Mouse (Mus musculus) induced T-regulatory cell, adult 2 months (primary cell): ENCODE results near the gene Tmem140.

Source experiments
- DNase-seq: peaks from one replicate; pipeline ENCODE4 v3.0.0-alpha.2; 2012; ENCODE audit warnings: low read depth

Tmem140 gene

DNA sequence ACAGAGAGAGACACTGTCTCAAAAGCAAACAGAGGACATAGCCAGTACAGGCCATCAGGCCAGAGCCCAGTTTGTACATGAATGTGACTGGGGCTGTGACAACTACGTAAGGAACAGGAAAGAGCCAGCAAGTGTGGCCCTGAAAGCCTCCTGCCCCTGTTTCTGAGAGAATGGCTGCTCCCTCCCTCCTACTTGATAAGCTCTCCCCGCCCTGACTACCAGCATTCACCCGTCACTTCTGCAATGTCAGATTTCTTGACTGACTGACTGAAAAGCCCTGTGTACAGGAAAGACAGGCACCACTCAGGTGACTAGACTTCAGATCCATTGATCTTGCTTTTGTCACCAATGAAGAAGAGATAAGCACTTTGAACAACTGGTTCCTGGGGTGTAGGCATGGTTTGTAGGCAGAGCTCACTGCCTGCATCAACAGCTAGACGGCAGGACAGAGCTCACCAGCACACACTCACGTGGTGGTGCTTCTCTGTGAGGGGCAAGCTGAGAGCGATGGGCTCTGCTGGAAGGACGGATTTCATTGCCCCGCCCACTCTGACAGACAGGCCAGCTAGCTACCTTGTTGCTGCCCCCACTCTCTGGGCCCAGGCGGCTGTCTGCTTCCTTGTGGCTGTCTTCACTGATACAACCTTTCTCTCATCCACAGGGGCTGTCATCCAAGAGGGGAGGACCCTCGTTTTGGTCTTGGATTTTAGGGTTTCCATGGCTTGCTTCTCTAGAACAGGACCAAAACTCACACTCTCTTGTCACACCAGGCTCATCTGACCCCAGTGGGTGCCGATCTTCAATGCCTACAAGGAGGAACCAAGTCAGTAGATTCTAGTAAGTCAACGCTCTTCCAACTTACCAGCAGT, 13.3 kb downstream of the Tmem140 start:
- no peak for DNase-seq

DNA sequence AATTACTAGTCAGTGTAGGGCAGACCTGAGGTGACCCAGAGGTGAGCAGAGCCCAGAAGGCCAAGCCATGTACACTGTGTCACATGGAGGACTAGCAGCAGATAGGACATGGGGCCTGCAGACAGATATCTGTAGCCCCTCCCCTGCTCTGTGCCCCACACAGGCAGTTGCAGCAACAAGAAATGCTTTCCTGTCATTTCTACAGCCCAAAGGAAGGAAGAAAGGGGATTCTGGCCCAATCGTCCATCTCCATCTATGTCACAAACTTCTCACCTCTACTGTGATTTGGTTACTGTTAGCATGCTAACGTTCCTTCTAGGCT, 13.8 kb downstream of the Tmem140 start:
- no peak for DNase-seq

DNA sequence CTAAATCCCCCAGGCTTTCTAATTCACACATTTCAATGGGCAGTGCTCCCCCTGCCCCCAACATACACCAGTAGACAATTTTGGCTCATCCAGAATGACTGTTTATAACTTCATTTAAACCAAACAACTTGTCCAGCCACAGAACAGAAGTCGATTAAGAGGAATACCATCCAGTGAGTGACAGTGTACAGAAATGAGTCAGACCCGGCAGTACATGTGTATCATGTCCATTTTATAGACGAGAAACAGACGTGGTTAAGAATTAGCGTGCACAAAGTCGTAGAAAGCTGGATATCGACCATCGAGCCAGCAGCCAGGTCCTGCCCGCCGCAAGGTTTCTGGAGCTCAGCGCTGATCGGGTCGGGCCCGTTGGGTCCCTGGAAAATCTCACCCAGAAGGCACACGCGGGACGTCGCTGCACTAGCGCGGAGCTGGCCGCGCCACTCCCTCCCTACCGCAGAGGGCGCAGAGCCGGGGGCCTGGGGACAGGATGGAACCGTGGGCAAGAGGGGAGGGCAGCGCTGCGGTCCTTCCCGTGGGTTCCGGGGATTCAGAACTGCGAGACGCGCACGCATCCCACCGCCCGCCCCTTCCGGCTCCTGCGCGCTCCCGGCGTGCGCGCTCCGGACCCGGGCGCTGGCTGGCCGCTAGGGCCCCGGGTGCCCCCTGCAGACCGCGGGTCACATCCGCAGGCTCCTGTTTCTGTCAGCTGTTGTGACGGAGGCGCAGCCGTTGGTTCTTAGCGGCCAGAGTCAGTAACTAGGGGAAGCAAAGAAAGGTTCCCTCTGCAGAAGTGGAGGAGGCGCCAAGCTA, 14.8 kb downstream of the Tmem140 start, which contains the start of gene Cyren:
Gene Cyren, minus strand, starts transcription at position 552 of the 813 bp plus-strand sequence.
- peak; percentile 96 for DNase-seq

DNA sequence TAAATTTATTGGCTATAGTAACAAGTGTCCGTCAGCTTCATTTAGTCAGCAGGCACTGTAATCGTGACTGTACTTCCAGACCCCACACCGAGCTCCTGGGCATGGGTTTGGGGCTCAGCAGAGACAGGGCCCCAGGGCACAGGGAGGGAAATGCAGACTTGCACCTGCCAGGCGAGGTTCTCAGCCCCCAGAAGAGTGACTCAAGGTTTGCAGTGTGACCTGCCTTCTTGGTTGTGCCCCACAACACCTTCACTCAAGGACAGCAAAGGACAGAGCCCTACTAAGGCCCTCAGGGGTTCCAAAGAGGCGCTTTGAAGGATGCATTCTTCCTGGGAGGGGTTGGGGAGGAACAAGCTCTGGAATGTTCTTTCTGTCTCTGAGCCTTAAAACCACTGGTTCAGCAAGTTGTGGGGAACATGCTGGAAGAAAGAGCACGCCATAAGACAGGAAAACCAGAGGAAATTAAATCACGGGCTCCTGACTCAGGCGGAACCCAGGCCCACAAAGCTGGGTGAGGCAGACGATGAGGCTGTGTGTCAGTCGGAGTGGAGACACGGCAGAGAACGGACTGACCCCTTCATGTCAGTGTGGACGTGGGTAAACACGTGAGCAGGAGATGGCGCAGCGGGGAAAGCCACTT, 16.3 kb downstream of the Tmem140 start:
- no peak for DNase-seq

DNA sequence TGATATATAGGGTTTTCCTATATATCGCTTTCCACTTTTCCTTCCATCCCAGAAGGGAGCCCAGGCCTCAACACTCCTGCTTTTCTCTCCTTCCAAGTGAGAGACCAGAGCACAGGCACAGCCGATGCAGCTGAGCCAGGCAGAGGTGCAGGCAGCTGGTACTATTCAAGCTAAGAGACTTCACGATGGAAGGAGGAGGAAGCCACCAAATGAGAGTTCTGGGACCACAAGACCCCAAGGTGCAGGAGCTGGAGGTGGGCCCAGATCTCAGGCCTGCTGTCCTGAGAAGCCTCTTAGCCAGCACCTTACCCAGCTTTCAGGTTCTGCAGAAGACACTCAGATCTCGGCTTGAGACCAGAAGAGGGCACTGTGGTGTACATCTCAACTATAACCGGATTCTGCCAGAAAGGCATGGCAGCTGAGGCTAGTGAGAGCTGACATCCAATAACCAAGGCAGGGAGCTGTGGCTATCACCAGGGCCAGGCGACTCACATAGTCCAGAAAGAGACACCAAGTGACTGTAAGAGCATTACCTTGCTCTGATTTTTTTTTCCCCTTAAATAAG, 17.0 kb downstream of the Tmem140 start:
- DNase-seq, result peak; percentile 63

DNA sequence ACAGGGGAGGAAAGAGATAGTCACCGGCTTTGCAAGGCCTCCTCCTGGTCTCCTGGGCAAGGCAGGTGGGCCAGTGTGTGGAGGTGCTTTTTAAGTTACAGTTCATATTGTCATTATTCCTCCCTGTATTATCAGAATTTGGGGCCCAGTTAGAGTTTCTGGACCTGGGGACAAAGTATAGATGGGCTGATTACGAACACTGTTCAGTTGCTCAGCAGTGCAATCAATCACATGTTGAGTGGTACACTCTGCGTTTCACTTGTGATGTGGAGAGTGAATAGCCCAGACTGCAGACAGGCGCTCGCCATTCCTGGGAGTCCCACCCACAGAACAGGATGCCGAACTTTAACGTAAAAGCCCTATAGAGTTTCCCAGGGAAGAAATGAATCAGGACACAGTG, 21.8 kb downstream of the Tmem140 start:
- no peak for DNase-seq

DNA sequence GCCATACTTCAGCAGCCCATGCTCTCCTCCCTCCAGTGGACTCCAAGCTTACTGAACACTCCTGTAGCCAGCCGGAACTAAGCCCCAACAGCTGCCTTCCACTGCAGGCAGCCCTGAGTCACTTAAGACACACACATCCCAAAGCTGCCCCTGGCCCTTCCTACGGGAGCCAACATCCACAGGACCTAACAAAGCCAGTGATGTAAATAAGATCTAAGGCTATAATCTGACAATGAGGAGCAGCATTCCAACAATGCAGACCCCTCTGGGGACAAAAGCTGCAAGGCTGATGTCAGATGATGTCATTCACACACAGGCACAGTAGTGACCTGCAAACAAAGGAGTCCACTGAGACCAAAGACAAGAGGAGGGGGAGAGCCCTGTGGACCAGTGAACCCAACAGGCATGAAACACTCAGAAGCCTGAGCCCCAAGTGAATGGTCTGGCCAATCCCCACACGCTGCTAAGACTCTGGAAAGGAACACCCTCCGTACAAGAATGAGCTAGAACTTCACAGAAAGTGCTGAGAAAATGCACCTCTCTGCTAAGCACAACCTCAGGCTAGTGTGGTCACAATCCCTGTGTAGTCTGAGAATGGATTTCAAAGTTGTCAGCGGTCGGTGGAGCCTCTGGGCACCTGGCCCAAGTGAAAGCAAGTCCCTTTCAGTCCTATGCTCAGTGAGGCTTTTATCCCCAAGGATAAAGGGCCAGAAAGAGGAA, 24.3 kb downstream of the Tmem140 start:
- no peak for DNase-seq

DNA sequence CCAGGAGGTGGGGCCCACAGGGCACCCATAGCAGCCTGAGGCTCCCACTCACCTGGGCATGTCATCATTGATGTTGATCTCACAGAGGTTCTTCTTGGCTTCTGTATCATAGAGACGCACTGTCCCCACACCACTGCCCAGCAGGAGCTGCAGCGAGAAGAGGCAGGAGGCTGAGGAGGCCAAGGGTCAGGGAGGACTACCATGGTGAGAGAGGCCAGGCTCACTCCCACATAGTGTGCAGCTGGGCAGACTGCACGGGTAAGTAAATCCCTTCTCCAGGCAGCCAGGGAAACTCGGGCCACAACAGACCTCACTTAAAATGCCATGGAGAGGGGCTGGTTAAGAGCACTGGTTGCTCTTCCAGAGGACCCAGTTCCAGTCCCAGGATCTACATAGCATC, 26.2 kb downstream of the Tmem140 start:
- no peak for DNase-seq

DNA sequence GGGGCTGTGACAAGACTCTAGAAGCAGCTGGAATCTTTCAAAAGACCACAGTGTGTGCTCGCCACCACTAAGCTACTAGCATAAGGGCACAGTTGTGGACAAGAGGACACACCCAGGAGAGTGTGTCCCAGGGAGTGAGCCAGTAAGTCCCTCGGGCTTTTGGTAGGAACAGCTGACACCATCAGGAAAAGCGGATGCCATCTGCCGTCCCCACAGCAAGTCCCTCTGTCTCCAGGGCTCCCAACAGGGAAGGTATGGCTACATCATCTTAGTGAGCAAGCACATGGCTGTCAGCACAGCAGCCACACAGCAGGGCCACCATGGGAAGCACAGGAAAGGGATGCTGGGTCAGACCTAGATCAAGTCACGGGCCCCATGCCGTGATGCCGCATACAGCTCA, 32.6 kb downstream of the Tmem140 start:
- no peak for DNase-seq

DNA sequence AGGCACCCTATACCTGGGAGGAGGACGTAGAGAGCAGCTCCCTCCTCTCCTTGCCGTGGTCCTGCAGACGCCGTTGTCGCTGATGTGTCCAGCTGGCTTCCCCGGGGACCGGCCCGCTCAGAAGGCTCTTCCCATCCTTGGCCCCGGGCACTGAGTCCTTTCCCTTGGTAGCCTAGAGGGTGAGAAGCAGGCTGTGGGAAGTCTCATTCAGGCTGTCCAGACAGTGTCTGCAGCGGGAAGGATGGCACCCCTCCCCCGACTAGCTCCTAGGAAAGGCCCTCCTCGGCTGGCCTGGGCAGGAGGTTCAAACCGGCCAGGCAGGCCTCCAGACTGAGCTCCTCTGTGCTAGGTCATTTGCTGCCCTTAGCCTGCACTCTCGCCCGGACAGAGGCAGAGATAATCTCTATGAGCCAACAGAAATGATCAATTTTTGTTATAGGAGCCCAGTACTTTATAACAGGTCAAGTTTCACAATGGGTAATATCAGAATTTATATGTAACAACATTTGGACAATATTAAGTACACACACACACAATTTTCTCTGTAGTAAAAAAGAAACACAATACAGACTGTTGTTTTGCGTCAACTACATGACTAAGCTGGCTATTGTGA, 33.3 kb downstream of the Tmem140 start:
- DNase-seq, result no peak

DNA sequence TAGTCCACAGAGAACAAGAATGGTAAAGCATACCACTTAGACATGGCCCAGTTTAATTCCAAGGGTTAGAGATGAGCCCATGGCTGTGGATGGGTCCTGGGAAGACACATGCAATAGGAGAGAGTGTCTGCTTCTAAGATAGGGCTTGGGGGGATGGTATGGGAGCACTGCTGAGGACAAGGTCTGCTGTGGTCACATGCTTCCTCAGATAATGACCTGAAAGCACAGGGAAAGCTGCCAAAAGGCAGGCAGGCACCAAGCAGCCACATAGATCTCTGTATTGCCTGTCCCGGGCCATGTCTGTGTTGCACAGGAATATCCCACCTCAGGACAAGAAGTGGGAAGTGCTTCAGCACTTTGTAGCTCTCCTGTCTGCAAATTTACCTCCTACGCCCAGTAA, 36.2 kb downstream of the Tmem140 start:
- no peak for DNase-seq

DNA sequence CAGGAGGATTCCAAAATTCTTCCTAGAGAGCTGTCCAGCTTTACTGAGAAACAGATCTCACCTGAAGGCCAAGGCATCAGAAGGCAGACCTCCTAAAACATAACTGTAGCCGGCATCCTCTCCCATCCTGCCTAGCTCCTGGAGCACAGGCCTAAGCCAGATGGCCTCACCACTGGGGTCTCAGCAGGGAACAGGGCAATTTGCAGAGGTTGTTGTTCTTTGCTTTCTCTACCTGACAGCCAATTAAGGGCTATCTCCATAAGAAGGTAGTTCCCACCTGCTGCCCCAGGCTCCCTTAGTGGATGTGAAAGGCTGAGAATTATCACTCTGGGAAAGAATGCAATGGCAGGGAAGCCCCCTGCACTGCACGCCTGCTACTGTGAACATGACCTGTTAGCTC, 38.0 kb downstream of the Tmem140 start:
- no peak for DNase-seq

DNA sequence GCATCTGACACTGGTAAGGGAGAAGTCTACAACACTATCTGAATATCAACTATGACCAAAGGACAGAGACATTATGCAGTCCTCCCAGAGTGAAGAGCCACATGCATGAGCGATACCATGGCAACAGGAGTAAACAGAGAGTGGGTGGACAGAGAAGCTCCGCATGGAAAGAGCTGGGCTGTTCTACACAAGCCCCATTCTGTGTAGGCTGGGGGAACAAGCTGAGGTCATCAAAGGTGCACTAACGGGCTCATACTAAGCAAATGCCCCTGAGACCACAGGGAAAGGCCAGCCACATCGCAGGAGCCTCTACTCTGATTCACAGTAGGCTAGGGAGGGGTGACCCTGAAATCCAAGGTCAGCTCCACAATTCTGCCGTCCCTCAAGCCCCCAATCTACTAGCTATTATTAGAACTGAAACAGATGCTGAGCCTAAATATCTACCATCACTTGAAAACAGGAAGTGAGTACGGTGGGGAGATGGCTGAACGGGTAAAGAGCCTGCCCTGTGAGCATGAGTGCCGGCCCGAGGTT, 39.0 kb downstream of the Tmem140 start:
- DNase-seq, result peak; percentile 51

DNA sequence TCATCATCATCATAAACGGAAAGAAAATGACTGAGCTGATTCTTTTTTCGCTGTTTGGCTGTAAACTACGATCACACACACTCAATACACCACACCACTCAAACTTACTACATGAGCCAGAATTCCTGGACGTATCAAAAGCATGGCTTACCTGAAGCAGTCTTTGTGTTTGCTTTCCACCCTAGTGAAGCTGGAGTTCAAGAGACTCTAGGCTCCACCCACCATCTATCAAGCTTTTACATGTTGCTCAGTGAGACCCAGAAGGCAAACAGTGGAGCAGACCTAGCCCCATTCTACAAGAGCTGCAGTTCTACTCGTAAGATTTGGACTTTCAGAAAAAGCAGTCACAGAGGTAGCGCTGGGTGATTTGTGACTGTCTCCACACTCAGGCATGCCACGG, 39.6 kb downstream of the Tmem140 start:
- DNase-seq, result no peak

DNA sequence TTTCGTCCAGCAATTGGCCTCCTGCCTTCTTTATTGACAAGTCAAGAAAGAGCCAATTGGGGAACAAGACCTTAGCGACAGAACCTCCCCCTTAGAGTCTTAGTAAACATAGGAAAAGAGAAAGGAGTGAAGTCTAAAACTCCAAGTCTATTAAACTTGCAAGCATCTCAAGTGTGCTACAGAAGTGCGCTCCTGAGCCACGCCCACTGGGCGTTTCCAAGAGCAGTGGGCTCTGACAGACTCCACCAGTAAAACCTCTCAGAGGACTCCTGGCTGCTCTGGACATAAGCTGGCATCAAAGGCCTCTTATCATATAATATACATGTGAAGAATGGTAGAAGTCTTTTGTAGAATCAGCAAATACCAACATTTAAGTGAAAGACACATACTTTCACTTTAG, 40.5 kb downstream of the Tmem140 start:
- no peak for DNase-seq

DNA sequence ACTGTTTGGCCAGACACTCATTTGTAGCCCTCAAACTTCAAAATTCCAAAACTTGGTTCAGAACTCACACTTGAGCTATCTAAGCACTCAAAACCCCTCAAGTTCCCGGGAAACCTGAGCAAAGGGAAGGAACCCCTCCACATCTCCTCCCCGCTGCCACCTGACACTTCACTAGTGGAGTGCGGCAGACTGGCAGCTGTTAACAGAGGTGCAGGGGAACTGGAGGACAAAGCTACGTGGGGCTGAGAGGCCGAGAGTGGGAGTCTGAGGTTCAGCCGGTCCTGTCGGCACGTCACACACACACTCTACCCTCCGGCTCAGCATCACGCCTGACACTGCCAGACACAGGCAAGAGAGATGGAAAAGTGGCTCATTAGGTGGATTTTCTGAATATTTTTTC, 40.9 kb downstream of the Tmem140 start:
- DNase-seq, result no peak

DNA sequence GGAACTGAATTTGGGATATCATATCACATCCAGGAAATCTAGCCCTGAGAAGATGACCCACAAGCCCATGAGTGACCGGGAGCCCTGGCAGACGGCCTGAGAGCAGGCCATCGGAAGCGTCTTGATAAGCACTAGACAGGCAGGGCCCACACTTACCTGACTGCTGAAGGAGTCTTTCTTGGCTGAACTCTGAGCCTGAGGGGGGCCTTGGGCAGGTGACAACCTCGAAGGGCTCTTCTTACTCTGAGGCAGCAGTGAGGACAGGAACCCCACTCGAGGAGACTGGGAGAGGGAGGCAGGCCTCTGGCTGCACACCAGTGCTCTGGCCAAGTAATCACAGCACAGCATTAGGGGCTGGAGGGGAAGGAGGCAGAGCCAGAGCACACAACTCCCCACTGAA, 41.4 kb downstream of the Tmem140 start:
- DNase-seq, result no peak

DNA sequence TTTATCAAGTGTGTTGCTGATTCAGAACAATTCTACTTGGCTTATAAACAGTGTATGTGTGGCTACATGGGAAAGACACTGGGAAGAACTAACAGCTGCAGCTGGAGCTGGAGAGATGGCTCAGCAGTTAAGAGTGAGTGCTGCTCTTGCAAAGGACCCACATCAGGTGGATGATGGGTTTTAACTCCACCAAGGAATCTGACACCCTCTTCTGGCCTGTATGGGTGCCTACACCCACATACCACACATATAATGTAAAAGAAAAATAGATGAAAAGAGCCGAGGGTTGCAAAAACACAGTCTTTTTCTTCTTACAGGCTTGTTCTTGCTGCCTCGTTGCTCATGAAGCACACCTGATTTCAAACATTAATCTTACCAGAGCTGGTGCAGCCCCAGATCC, 43.2 kb downstream of the Tmem140 start:
- no peak for DNase-seq

DNA sequence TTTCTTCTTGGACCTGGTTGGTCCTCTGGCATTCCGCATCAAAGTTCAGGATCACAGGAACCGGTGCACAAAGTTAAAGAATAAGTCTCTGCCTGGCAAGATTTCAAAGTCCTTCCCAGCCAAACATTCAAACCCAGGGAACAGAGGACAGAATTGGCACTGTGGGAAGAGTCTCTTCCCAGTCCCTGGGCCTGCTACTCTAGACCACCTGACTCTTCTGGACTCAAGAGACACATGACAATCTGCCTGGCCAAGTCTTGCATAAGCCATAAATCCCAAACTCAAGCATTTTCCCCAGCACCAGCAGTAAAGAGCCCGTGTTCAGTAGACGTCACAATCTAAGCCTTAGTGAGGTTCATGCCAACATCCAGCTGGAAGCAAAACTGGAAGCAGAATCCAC, 43.7 kb downstream of the Tmem140 start:
- DNase-seq, result no peak

DNA sequence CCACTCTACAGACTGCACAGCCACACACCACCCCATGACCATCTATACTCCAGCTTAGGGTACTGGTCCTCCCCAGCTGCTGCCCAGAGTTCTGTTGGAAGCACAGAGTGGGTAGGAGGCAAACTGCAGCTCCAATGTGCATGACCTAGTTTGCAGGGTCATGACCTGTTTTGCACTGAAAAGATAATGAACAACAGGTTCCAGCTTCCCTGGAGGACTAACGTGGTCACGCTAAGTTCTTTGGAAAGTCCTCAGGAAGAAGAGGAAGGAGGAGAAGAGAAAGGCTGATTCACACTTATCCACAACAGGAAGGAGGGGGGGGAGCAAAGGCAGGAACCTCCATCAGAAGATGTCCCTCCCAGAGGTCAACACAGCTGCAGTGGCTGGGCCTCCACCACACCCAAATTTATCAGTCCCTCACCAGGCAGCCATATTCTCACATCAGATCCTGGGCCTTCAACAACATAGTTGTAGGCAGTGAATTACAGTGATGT, 44.2 kb downstream of the Tmem140 start:
- no peak for DNase-seq

DNA sequence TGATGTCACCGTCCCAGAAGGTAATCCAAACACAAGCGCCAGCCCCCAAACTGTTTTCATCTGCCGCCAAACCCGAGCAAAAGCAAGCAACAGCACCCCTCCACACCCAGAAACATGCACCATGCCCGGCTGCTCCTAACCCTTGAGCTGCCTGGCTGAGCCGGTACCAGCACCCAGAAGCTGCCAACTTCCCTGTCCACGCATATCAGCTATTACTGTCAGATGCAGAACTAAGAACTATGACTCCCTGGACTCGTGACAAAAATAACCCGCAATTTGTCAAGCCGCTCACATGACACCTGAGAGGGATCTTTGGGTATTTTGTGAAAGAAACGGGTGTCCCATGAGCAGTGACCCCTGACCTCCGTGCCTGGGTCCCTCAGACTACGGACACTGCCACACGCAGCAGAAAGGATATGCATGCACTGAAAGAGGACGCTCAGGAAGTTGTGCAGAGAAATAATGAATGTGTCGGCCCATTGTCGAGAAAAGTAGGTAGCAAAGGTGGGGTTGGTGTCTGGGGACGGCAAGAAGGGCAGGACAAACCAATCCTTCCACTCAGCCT, 44.8 kb downstream of the Tmem140 start:
- DNase-seq, result no peak
